Mouse (Mus musculus) midbrain, embryonic 12.5 days (tissue): ENCODE measurements around the gene Sash3. TPM values are rescaled to one million over a fixed set of nuclear protein-coding genes. Genes with fewer than 3 reads are reported as not detected.
A peak's percentile ranks its signal among the peaks of the same experiment; 100 is the strongest.

Experiments
- ATAC-seq: fragments of 200-750 bp; cut with Nextera tagmentation; 2 replicates; pipeline ENCODE4 v1.8.0; 2017; ENCODE audit warnings: low read depth, moderate TSS enrichment, moderate library complexity; ENCODE audit not compliant: low FRiP score
- H3K27ac ChIP-seq: fragments of 300-500 bp; sonication (generic); replicated peaks from 2 replicates; pipeline ENCODE4 v1.5.1; 2016; ENCODE audit warnings: mild to moderate bottlenecking
- H3K27me3 ChIP-seq: fragments of 300-500 bp; sonication (generic); 2 replicates; pipeline ENCODE4 v1.6.1; 2016; ENCODE audit warnings: mild to moderate bottlenecking
- H3K36me3 ChIP-seq: fragments of 300-500 bp; sonication (generic); 2 replicates; pipeline ENCODE4 v1.6.1; 2016
- H3K4me1 ChIP-seq: fragments of 300-500 bp; sonication (generic); 2 replicates; pipeline ENCODE4 v1.6.1; 2016
- H3K4me2 ChIP-seq: fragments of 300-500 bp; sonication (generic); replicated peaks from 2 replicates; pipeline ENCODE4 v1.6.1; 2016; ENCODE audit warnings: mild to moderate bottlenecking, moderate library complexity
- H3K4me3 ChIP-seq: fragments of 300-500 bp; sonication (generic); 2 replicates; pipeline ENCODE4 v1.5.1; 2016; ENCODE audit warnings: mild to moderate bottlenecking
- H3K9ac ChIP-seq: fragments of 300-500 bp; sonication (generic); replicated peaks from 2 replicates; pipeline ENCODE4 v1.6.1; 2016; ENCODE audit warnings: mild to moderate bottlenecking, moderate library complexity
- H3K9me3 ChIP-seq: fragments of 300-500 bp; sonication (generic); 2 replicates; pipeline ENCODE4 v1.6.1; 2016; ENCODE audit warnings: mild to moderate bottlenecking
- WGBS: fragments of 180-500 bp; shearing (Covaris S2); methylation state at CpG from one replicate; pipeline ENCODE4 v1.1.7; 2016; 5-methylcytosine and 5-hydroxymethylcytosine counted together
- polyA plus RNA-seq: library from polyadenylated mRNA; unstranded; fragments of >200 nt; fragmentation: Nextera tagmentation; extraction: Ambion mirVana; gene quantifications from 2 replicates; pipeline ENCODE4 v1.2.1, GENCODE M21; 2016

Gene Sash3
- polyA plus RNA-seq, 1 experiment from 2014 or later: 1.4 TPM

DNA sequence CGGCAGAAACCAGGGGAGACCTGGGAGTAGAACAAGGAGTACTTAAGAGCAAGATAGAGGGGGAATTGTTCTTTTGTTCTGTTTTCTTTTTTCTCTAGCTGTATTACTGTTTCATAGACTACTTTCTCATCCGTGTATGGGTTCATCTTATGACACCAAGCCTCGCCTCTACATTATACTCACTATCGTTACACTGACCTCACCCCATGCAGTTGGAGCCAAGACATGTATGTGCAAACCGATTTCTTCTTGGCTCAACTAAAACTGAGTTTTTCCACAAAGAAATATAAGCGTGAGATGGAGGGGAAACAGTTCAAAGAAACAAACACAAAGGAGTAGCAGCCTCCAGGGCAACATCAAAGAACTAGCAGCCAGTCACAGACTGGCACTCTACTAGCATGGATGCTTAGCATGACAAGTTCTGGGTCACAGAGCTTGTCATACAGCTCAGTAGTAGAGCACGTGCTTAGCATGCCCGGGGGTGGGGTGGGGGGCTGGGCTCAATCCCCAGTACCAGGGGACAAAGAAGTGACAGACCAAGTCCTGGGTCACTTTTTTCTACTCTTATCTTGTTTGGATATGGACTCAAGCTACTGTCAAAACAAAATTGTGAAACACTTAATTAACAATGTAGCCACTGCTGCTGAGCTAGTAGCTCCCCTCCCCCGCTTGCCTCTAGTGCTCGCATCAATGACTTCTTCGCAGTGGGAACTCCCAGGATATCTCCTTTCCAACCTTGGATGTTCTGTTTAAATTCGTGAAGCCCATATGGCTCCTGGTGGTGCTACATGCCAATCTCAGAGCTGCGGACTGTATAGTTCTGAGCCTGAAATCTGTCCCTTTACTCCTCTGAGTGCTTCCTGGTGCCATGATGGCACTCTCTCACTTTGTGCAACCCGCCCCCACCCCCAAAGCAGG is 47.3 kb downstream of the Sash3 start:
- Histone ChIP-seq H3K9ac (no peak overlapping the region), H3K27ac (no peak overlapping the region), H3K4me2 (no peak overlapping the region), H3K4me3 (no peak overlapping the region), H3K9me3 (no peaks in the 10 kb centered on the region), H3K36me3 (peaks cover 18% of the 10 kb centered on the region), H3K27me3 (no peaks in the 10 kb centered on the region), H3K4me1 (no peaks in the 10 kb centered on the region)
- ATAC-seq: no peak
- 66% methylated on average over 14 of the region's 14 CpGs for WGBS

DNA sequence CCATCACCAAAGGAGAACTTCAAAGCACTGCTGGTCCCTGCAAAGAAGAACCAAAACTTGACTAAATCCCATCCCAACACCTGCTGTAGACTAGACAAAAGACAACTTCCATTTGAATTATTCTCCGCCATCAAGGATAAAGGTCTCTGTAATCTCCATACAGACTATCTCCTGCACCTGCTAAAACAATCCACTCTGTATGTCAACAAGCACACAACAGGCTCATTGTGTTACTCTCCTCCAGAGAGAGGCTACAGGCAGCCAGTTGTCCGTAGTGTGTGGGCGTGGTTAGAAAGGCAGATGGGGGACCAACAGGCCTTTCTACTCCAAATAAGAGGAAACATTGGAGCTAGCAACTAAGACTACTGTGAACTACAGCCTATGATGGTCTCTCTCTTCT is 51.6 kb downstream of the Sash3 start:
- ATAC-seq: no peak
- H3K4me1 ChIP-seq: no peaks in the 10 kb centered on the region
- whole genome bisulfite sequencing: 77% methylated on average over 3 of the region's 3 CpGs

DNA sequence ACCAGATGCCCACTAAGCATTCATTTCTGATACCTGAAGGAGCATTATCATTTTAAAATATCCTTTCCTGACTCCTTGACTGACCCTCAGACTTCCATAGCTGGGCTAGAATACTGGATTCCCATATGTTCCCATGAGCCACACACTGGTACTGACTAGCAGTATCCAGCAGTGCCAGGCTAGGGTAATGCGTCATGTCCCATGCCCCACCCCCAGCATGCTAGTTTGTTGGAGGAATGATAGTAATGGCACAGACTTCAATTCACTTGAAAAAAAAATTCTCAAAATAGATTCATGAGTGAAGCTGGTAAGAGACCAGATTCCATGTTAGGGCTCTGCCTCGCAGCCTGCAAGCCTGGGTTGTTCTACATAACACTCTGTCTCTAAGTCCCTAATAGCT is 52.8 kb downstream of the Sash3 start:
- Histone ChIP-seq H3K27me3 (no peaks in the 10 kb centered on the region), H3K27ac (no peak overlapping the region), H3K9ac (no peak overlapping the region), H3K36me3 (peaks cover 4% of the 10 kb centered on the region; the same call in 1 of the 2 replicates), H3K9me3 (no peaks in the 10 kb centered on the region), H3K4me1 (no peaks in the 10 kb centered on the region), H3K4me3 (no peak overlapping the region), H3K4me2 (no peak overlapping the region)
- 93% methylated on average over 2 of the region's 2 CpGs for WGBS
- ATAC-seq: no peak

More for the DNA sequence above, 51.6 kb downstream of the Sash3 start:
- no peak overlapping the region for H3K4me3 ChIP-seq
- no peak overlapping the region for H3K27ac ChIP-seq
- no peaks in the 10 kb centered on the region for H3K9me3 ChIP-seq
- no peaks in the 10 kb centered on the region for H3K27me3 ChIP-seq
- peaks cover 4% of the 10 kb centered on the region; the same call in 1 of the 2 replicates for H3K36me3 ChIP-seq
- H3K4me2 ChIP-seq: no peak overlapping the region
- H3K9ac ChIP-seq: no peak overlapping the region

DNA sequence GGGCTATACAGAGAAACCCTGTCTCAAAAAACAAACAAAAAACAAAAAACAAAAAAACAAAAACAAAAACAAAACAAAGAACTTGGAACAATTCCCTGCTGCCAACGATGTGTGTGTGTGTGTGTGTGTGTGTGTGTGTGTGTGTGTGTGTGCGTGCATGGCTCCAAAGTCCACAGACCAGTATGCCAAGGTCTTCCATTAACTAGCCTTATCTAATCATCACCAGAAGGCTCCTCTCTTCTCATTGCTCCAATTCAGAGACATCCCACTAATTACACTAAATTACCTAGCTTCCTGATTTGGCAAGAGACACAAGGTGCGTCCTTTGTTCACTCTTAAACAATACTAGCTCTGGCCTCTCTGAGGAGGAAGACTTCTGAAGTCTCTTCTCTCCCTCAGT is 54.5 kb downstream of the Sash3 start:
- no peaks in the 10 kb centered on the region for H3K4me1 ChIP-seq
- no peak for ATAC-seq
- no peak overlapping the region for H3K27ac ChIP-seq
- no peak overlapping the region for H3K4me2 ChIP-seq
- no peaks in the 10 kb centered on the region for H3K9me3 ChIP-seq
- no peak overlapping the region for H3K9ac ChIP-seq
- H3K36me3 ChIP-seq: no peaks in the 10 kb centered on the region
- H3K27me3 ChIP-seq: no peaks in the 10 kb centered on the region
- H3K4me3 ChIP-seq: no peak overlapping the region
- WGBS: 88% methylated on average over 3 of the region's 3 CpGs

DNA sequence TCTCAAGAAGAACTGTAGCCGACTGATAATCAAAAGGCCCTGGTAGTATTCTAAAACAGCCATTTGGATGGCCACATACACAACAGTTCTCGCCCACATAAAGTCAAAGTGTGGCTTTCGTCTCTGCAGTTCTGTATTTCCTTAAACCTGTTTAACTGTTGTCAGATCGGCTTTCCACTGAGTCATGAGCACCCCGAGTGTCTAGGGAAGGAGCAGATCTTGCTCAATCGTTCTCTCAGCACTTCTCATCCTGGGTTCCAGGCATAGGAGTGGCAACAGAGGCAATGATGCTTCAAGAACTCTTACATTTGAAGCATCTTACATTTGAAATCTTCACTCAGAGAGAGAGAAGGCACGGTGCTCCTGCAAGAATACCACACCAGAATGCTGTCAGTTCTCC is 55.7 kb downstream of the Sash3 start:
- no peak overlapping the region for H3K4me3 ChIP-seq
- no peaks in the 10 kb centered on the region for H3K4me1 ChIP-seq
- no peak overlapping the region for H3K27ac ChIP-seq
- H3K9me3 ChIP-seq: no peaks in the 10 kb centered on the region
- ATAC-seq: no peak
- H3K36me3 ChIP-seq: no peaks in the 10 kb centered on the region
- 89% methylated on average over 7 of the region's 7 CpGs for WGBS
- no peak overlapping the region for H3K9ac ChIP-seq
- H3K27me3 ChIP-seq: no peaks in the 10 kb centered on the region
- H3K4me2 ChIP-seq: no peak overlapping the region

DNA sequence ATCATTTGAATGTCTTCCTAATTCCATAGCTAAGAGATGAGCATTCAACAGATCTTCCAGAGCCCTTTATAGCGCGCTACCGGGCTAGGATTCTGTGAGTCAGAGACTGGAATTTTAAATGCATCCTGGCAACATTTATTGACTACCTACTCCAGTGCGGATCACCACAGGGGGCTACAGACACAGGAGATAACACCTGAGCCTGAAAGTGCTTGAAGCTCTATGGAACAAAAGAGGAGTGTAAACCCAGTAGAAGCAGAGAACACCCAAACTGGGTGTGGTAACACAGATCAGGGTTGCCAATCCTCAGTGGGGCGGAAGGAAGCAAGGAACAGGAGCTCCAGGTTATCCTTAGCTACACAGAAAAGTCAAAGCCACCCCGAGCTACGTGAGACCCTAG is 56.2 kb downstream of the Sash3 start:
- Histone ChIP-seq H3K36me3 (no peaks in the 10 kb centered on the region), H3K27ac (no peak overlapping the region), H3K4me3 (no peak overlapping the region), H3K9ac (no peak overlapping the region), H3K4me2 (no peak overlapping the region), H3K4me1 (0 out of 2 replicates have a peak, but pooled peaks cover 2% of the 10 kb centered on the region), H3K27me3 (no peaks in the 10 kb centered on the region), H3K9me3 (no peaks in the 10 kb centered on the region)
- ATAC-seq: no peak
- 87% methylated on average over 7 of the region's 7 CpGs for WGBS

DNA sequence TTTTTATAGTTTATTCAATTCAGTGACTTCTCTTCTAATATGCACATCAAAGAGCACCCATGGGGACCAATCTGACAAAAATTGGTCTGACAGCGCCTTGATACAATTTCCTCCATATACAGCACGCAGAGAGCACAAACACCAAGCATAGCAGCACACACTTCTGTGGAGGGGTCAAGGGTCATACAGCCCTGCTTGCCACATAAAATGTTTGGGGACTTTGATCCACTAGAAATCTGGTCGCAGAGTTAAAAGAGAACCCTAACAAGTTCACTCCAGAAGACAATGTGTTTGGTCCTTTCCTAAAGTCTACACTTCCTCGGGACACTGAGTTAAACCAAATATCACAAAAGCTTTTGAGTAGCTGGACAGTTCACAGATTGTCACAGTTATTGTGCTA is 56.8 kb downstream of the Sash3 start:
- ATAC-seq: no peak
- H3K9ac ChIP-seq: no peak overlapping the region

DNA sequence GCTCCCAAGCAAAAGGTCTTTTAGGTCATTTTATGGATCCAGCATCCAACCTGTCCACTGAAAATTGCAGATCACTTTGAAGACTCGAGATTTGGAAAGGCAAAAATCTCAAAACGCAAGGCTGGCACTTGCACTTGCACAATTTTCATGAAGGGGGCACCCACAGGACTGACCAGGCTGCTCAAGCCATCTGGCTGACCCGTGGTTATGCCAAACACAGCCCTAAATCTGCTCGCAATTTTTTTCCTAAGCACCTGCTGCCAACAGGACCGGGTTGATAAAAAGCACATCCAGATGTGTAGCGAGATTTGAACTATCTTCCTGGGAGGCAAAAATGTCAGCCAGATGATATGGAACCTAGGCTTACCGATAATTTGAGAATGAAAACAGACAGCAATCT is 57.5 kb downstream of the Sash3 start:
- ATAC-seq: no peak
- H3K27me3 ChIP-seq: no peaks in the 10 kb centered on the region
- no peaks in the 10 kb centered on the region for H3K9me3 ChIP-seq
- H3K9ac ChIP-seq: no peak overlapping the region
- no peaks in the 10 kb centered on the region for H3K36me3 ChIP-seq
- no peak overlapping the region for H3K4me2 ChIP-seq
- H3K4me3 ChIP-seq: no peak overlapping the region
- no peak overlapping the region for H3K27ac ChIP-seq
- 84% methylated on average over 7 of the region's 7 CpGs for WGBS
- 0 out of 2 replicates have a peak, but pooled peaks cover 4% of the 10 kb centered on the region for H3K4me1 ChIP-seq

More for the DNA sequence above, 56.8 kb downstream of the Sash3 start:
- no peaks in the 10 kb centered on the region for H3K27me3 ChIP-seq
- 0 out of 2 replicates have a peak, but pooled peaks cover 4% of the 10 kb centered on the region for H3K4me1 ChIP-seq
- H3K36me3 ChIP-seq: no peaks in the 10 kb centered on the region
- no peak overlapping the region for H3K4me3 ChIP-seq
- WGBS: 82% methylated on average over 4 of the region's 4 CpGs
- no peak overlapping the region for H3K4me2 ChIP-seq
- no peaks in the 10 kb centered on the region for H3K9me3 ChIP-seq
- no peak overlapping the region for H3K27ac ChIP-seq

DNA sequence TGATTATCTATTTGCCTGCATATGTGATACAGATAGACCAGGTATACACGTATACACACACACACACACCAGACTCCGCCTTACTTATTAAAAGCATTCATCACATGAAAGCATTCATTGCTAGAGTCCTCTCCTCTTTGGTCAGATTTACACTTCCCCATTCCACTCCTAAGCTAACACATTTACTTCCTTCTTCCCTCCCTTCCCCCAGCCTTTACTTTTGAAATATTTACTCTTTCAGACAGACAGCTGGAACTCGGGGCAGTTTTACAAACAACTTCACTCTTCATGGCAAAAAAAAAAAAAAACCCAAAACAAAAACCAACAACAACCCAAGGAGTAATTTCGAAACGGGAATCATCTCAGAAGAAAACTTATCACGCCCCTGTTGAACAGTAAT is 58.2 kb downstream of the Sash3 start:
- no peak overlapping the region for H3K27ac ChIP-seq
- H3K4me2 ChIP-seq: no peak overlapping the region
- no peak for ATAC-seq
- no peak overlapping the region for H3K4me3 ChIP-seq
- 78% methylated on average over 6 of the region's 6 CpGs for WGBS
- H3K36me3 ChIP-seq: no peaks in the 10 kb centered on the region
- 0 out of 2 replicates have a peak, but pooled peaks cover 4% of the 10 kb centered on the region for H3K4me1 ChIP-seq
- H3K9ac ChIP-seq: no peak overlapping the region
- no peaks in the 10 kb centered on the region for H3K27me3 ChIP-seq
- no peaks in the 10 kb centered on the region for H3K9me3 ChIP-seq

DNA sequence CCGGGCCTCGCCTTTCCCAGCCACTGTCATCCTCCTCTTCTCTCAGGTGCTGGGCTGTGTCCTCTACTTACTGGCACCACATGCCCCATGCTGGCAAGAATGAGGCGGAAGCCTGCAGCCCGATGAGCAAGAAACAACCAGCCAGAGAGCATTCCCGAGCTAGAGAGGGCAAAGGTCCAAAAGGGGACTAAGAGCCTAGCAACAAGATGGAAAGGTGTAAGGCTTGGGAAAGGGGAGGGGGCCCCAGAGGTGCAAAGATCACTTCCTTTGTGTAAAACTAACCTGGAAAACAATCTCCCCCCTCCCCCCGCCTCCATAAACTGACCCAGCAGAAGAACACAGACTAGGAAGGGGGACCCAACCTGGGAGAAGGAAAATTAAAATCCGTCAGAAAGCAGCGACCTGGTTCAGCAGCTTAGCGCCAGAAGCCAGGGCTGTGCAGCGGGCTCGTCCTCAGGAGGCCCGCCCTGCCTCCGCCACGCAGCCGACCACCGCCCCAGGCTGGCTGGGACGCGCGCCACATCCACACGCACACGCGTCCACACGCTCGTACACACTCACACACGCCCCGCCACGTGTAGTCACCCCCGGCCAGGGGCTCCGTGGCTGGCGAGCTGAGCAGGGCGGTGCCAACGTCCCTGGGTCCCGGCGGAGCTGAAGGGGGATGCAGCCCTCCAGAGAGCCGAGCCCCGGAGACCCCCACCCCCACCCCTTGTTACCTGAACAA is 61.7 kb downstream of the Sash3 start:
- Histone ChIP-seq H3K27ac (peak overlapping the region; percentile 25; the same call in 1 of the 2 replicates), H3K4me2 (peak overlapping the region; percentile 54), H3K4me3 (peak overlapping the region; percentile 66), H3K27me3 (no peaks in the 10 kb centered on the region), H3K9ac (peak overlapping the region; percentile 62), H3K4me1 (0 out of 2 replicates have a peak, but pooled peaks cover 4% of the 10 kb centered on the region), H3K9me3 (no peaks in the 10 kb centered on the region), H3K36me3 (no peaks in the 10 kb centered on the region)
- 21% methylated on average over 36 of the region's 36 CpGs for WGBS
- ATAC-seq: peak; percentile 87

DNA sequence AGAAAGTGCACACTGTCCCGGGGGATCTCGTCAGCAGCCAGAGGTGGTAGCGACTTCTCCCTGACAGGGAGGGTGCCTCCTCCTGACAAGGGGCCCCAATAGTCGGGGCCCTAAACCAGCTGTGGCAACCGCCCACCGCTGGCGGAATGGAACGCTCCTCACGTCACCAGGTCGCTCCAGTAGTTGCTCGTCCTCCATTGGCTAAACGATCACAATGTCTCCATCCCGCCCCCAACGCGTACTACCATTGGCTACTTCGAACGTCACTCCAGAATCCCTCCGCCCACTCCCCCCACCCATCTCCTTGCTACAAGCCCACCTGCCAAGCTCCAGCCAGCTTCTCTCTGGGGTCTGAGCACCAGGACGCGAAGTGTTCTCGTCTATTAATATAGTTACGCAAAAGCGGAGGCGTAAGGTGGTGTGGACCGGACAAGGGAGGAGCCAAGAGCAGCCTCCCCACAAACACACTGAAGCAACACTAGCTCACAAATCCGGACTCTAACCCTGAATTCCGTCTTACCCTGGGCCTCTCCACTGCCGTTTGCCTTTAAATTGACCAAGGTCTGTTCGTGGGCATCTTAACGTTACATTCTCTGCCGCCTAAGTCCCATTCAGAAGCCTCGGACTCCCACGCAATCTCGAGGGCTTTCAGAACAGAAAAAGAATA is 62.4 kb downstream of the Sash3 start, which contains the start of gene Zdhhc9:
Zdhhc9 (minus strand) TSS at position 360 of the 667 bp plus-strand sequence.
- Histone ChIP-seq H3K27me3 (no peaks in the 10 kb centered on the region), H3K4me1 (0 out of 2 replicates have a peak, but pooled peaks cover 4% of the 10 kb centered on the region), H3K27ac (peak within 1 kb of the TSS; percentile 42), H3K4me2 (peak within 1 kb of the TSS; percentile 54), H3K9me3 (no peaks in the 10 kb centered on the region), H3K36me3 (no peaks in the 10 kb centered on the region), H3K9ac (peak within 1 kb of the TSS; percentile 62), H3K4me3 (peak within 1 kb of the TSS; percentile 66)
- peak; percentile 98 for ATAC-seq
- WGBS: 20% methylated on average over 34 of the region's 34 CpGs
